Mouse (Mus musculus) ES-Bruce4 (cell line): ENCODE results near the gene Rcn3. TPM values are rescaled to one million over a fixed set of nuclear protein-coding genes. Genes with fewer than 3 reads are reported as not detected.

Experiments
- H3K27ac ChIP-seq: 2 replicates; pipeline ENCODE4 v1.5.1; 2012; ENCODE audit warnings: low read length, inconsistent platforms; ENCODE audit not compliant: insufficient read depth
- H3K27me3 ChIP-seq: 2 replicates; pipeline ENCODE4 v1.6.1; 2012; ENCODE audit warnings: mild to moderate bottlenecking, low read length, inconsistent platforms; ENCODE audit not compliant: control insufficient read depth, poor library complexity, insufficient read depth, severe bottlenecking
- H3K36me3 ChIP-seq: 2 replicates; pipeline ENCODE4 v1.6.1; 2012; ENCODE audit warnings: inconsistent platforms, mild to moderate bottlenecking, low read length, moderate library complexity; ENCODE audit not compliant: control insufficient read depth, poor library complexity, insufficient read depth, severe bottlenecking
- H3K4me1 ChIP-seq: one replicate; pipeline ENCODE4 v1.8.1; 2011; ENCODE audit warnings: low read length; ENCODE audit not compliant: control insufficient read depth, insufficient read depth
- H3K4me3 ChIP-seq: 2 replicates; pipeline ENCODE4 v1.5.1; 2011; ENCODE audit warnings: low read depth, mild to moderate bottlenecking, low read length
- H3K9ac ChIP-seq: 2 replicates; pipeline ENCODE4 v1.6.1; 2012; ENCODE audit warnings: low read depth, mild to moderate bottlenecking, inconsistent platforms; ENCODE audit not compliant: poor library complexity, severe bottlenecking
- H3K9me3 ChIP-seq: replicated peaks from 2 replicates; pipeline ENCODE4 v1.6.1; 2012; ENCODE audit warnings: mild to moderate bottlenecking, low read length, inconsistent platforms; ENCODE audit not compliant: control insufficient read depth, poor library complexity, insufficient read depth, severe bottlenecking
- CTCF ChIP-seq: IDR thresholded peaks from one replicate; pipeline ENCODE4 v1.8.1; 2011; ENCODE audit warnings: low read depth, low read length
- EP300 ChIP-seq: IDR thresholded peaks from 2 replicates; pipeline ENCODE4 v1.6.1; 2011; ENCODE audit warnings: low read depth, low read length; ENCODE audit not compliant: insufficient read depth
- POLR2A ChIP-seq: IDR thresholded peaks from one replicate; pipeline ENCODE4 v1.8.1; 2011; ENCODE audit warnings: low read length; ENCODE audit not compliant: insufficient read depth
- polyA plus RNA-seq: library from polyadenylated mRNA; stranded (reverse); fragments of >200 nt; gene quantifications from 2 replicates; pipeline ENCODE4 v1.2.4, GENCODE M21; 2011; ENCODE audit warnings: low read depth; ENCODE audit not compliant: missing spikeins, insufficient read depth, insufficient read length

The Rcn3 gene
- polyA plus RNA-seq, 1 experiment = 66.7 TPM

- no peak overlapping the region for H3K9ac ChIP-seq
- H3K9me3 ChIP-seq = no peaks in the 10 kb centered on the region
- no peaks in the 10 kb centered on the region for H3K27me3 ChIP-seq
- no peaks in the 10 kb centered on the region for H3K4me1 ChIP-seq
- H3K4me3 ChIP-seq = no peak overlapping the region
- no peak overlapping the region for H3K27ac ChIP-seq
- no peaks in the 10 kb centered on the region for H3K36me3 ChIP-seq
- TF ChIP-seq CTCF (no peak), POLR2A (no peak), EP300 (no peak)
These were observed 22.4 kb downstream of the Rcn3 start for GRCm38 (mm10) chr7:45069671-45070070.

GRCm38 (mm10) chr7:45068000-45068318 lies 24.1 kb downstream of the Rcn3 start:
- no peaks in the 10 kb centered on the region for H3K27me3 ChIP-seq
- peak overlapping the region; percentile 24; the same call in 1 of the 2 replicates for H3K9ac ChIP-seq
- TF ChIP-seq EP300 (peak; percentile 80; the same call in 1 of the 2 replicates), CTCF (peak; percentile 99), POLR2A (no peak)
- no peaks in the 10 kb centered on the region for H3K9me3 ChIP-seq
- no peaks in the 10 kb centered on the region for H3K4me1 ChIP-seq
- no peak overlapping the region for H3K4me3 ChIP-seq
- H3K36me3 ChIP-seq = no peaks in the 10 kb centered on the region
- peak overlapping the region; percentile 68 for H3K27ac ChIP-seq

- Histone ChIP-seq H3K4me3 (no peak overlapping the region), H3K9me3 (no peaks in the 10 kb centered on the region), H3K4me1 (no peaks in the 10 kb centered on the region), H3K27ac (peak overlapping the region; percentile 68), H3K9ac (peak overlapping the region; percentile 24; the same call in 1 of the 2 replicates), H3K36me3 (no peaks in the 10 kb centered on the region), H3K27me3 (no peaks in the 10 kb centered on the region)
- no peak for TF ChIP-seq EP300
- TF ChIP-seq POLR2A = no peak
- no peak for TF ChIP-seq CTCF
These were observed 24.6 kb downstream of the Rcn3 start for GRCm38 (mm10) chr7:45067190-45067999.

- TF ChIP-seq CTCF (no peak), EP300 (peak; percentile 13; the same call in 1 of the 2 replicates), POLR2A (no peak)
- no peaks in the 10 kb centered on the region for H3K36me3 ChIP-seq
These were observed 29.7 kb downstream of the Rcn3 start, which contains the start of the genes Nosip and Prrg2 for GRCm38 (mm10) chr7:45062239-45062835. Gene Nosip, plus strand, starts transcription at chr7:45062429. Gene Prrg2, minus strand, starts transcription at chr7:45062677.

GRCm38 (mm10) chr7:45061532-45062075 lies 30.4 kb downstream of the Rcn3 start:
- Histone ChIP-seq H3K36me3 (no peaks in the 10 kb centered on the region), H3K27me3 (no peaks in the 10 kb centered on the region), H3K9ac (peak overlapping the region; percentile 15; the same call in 1 of the 2 replicates), H3K4me1 (no peaks in the 10 kb centered on the region), H3K27ac (no peak overlapping the region), H3K4me3 (peak overlapping the region; percentile 54), H3K9me3 (no peaks in the 10 kb centered on the region)
- TF ChIP-seq EP300 = no peak
- no peak for TF ChIP-seq CTCF
- TF ChIP-seq POLR2A = no peak

More at GRCm38 (mm10) chr7:45062239-45062835, 29.7 kb downstream of the Rcn3 start, which contains the start of the genes Nosip and Prrg2:
- peak within 1 kb of the TSS; percentile 98 for H3K4me3 ChIP-seq
- no peaks in the 10 kb centered on the region for H3K9me3 ChIP-seq
- peak within 1 kb of the TSS; percentile 82 for H3K27ac ChIP-seq
- peak within 1 kb of the TSS; percentile 44 for H3K9ac ChIP-seq
- no peaks in the 10 kb centered on the region for H3K4me1 ChIP-seq
- H3K27me3 ChIP-seq = no peaks in the 10 kb centered on the region
